Mouse (Mus musculus): Measurements from ENCODE around the gene 2510039O18Rik.

The 2510039O18Rik gene

GRCm38 (mm10) chr4:147928136-147928535, 12.6 kb upstream of the 2510039O18Rik start:
- ChIA-PET POLR2A (interaction anchor here in 3 of 4 experiments (0.6 to 2.3 kb wide), 11 partner anchors 8 to 225 kb away, joined by 3 to 8 read pairs (median 3); partner anchors contain the start of genes Plod1 (in 2 of the 3), Clcn6 (in 1 of the 3) and Mthfr (in 1 of the 3)), CTCF (interaction anchor here in 1 of 4 experiments (1.5 kb wide), 1 partner anchor 10 kb away, joined by 4 read pairs; no protein-coding TSS in a partner anchor)

GRCm38 (mm10) chr4:147928540-147928939, 12.2 kb upstream of the 2510039O18Rik start:
- CTCF ChIA-PET = interaction anchor here in 1 of 4 experiments (1.5 kb wide), 1 partner anchor 10 kb away, joined by 4 read pairs; no protein-coding TSS in a partner anchor
- POLR2A ChIA-PET = interaction anchor here in 3 of 4 experiments (0.6 to 2.3 kb wide), 9 partner anchors 8 to 224 kb away, joined by 3 to 8 read pairs (median 3); partner anchors contain the start of genes Plod1 (in 2 of the 3), Clcn6 (in 1 of the 3) and Mthfr (in 1 of the 3)

- ChIA-PET POLR2A (interaction anchor here in 2 of 4 experiments (0.5 to 3.8 kb wide), 3 partner anchors 11 to 251 kb away, joined by 3 to 18 read pairs (median 4); no protein-coding TSS in a partner anchor), CTCF (no interaction called here)
Measured at GRCm38 (mm10) chr4:147930946-147931345, 9.7 kb upstream of the 2510039O18Rik start.

GRCm38 (mm10) chr4:147934134-147934533, 6.6 kb upstream of the 2510039O18Rik start:
- POLR2A ChIA-PET = interaction anchor here in 2 of 4 experiments (0.7 to 2.0 kb wide), 7 partner anchors 9 to 198 kb away, joined by 3 to 7 read pairs (median 4); no protein-coding TSS in a partner anchor
- CTCF ChIA-PET = interaction anchor here in 3 of 4 experiments (0.5 to 1.7 kb wide), 4 partner anchors 16 to 1688 kb away, joined by 3 to 4 read pairs (median 3); no protein-coding TSS in a partner anchor

GRCm38 (mm10) chr4:147934611-147935010, 6.1 kb upstream of the 2510039O18Rik start:
- POLR2A ChIA-PET = interaction anchor here in 3 of 4 experiments (0.7 to 2.0 kb wide), 5 partner anchors 12 to 28 kb away, joined by 3 to 6 read pairs (median 3); no protein-coding TSS in a partner anchor

GRCm38 (mm10) chr4:147935904-147936303, 4.8 kb upstream of the 2510039O18Rik start:
- POLR2A ChIA-PET = interaction anchor here in 3 of 4 experiments (0.7 to 2.6 kb wide), 26 partner anchors 8 to 691 kb away, joined by 3 to 7 read pairs (median 3); partner anchors contain the start of genes Clcn6 (in 1 of the 3), Mthfr (in 1 of the 3), Nppb (in 1 of the 3) and Tardbp (in 1 of the 3)
- CTCF ChIA-PET = interaction anchor here in 3 of 4 experiments (0.6 to 2.4 kb wide), 7 partner anchors 17 to 513 kb away, joined by 3 to 11 read pairs (median 4); partner anchors contain the start of genes Mtor (in 1 of the 3) and Nppb (in 1 of the 3)

More at GRCm38 (mm10) chr4:147934611-147935010, 6.1 kb upstream of the 2510039O18Rik start:
- CTCF ChIA-PET = interaction anchor here in 2 of 4 experiments (0.8 to 1.2 kb wide), 2 partner anchors 16 to 26 kb away, joined by 3 read pairs; no protein-coding TSS in a partner anchor

GRCm38 (mm10) chr4:147936331-147936954, 4.3 kb upstream of the 2510039O18Rik start, which contains the start of gene Plod1:
Gene Plod1 (minus strand): TSS chr4:147936767.
- CTCF ChIA-PET = interaction anchor here (0.6 to 2.4 kb wide), 11 partner anchors 11 to 512 kb away, joined by 3 to 11 read pairs (median 3); partner anchors contain the start of genes Nppb (in 2 of the 4), Mfn2 (in 1 of the 4) and Mtor (in 1 of the 4)

GRCm38 (mm10) chr4:147937021-147937420, 3.7 kb upstream of the 2510039O18Rik start:
- CTCF ChIA-PET = interaction anchor here (0.6 to 2.4 kb wide), 10 partner anchors 12 to 218 kb away, joined by 3 to 11 read pairs (median 3); partner anchors contain the start of genes Mfn2 (in 1 of the 4) and Nppb (in 1 of the 4)
- POLR2A ChIA-PET = interaction anchor here in 3 of 4 experiments (0.6 to 2.6 kb wide), 41 partner anchors 9 to 690 kb away, joined by 3 to 12 read pairs (median 4); partner anchors contain the start of genes Clcn6 (in 1 of the 3), Mthfr (in 1 of the 3), Mtor (in 1 of the 3) and Nppb (in 1 of the 3)

More at GRCm38 (mm10) chr4:147936331-147936954, 4.3 kb upstream of the 2510039O18Rik start, which contains the start of gene Plod1:
- POLR2A ChIA-PET = interaction anchor here in 3 of 4 experiments (0.6 to 2.6 kb wide), 31 partner anchors 9 to 691 kb away, joined by 3 to 12 read pairs (median 4); partner anchors contain the start of genes Clcn6 (in 1 of the 3), Mthfr (in 1 of the 3), Nppb (in 1 of the 3) and Tardbp (in 1 of the 3)

- POLR2A ChIA-PET = interaction anchor here in 3 of 4 experiments (0.6 to 2.6 kb wide), 33 partner anchors 8 to 511 kb away, joined by 3 to 12 read pairs (median 4); partner anchors contain the start of genes Clcn6 (in 2 of the 3), Mthfr (in 2 of the 3), Mtor (in 1 of the 3) and Nppb (in 1 of the 3)
- CTCF ChIA-PET = interaction anchor here in 3 of 4 experiments (0.5 to 2.4 kb wide), 10 partner anchors 12 to 218 kb away, joined by 3 to 11 read pairs (median 3); partner anchors contain the start of gene Mfn2 (in 1 of the 3)
Measured at GRCm38 (mm10) chr4:147937486-147937885, 3.2 kb upstream of the 2510039O18Rik start.

- ChIA-PET POLR2A (interaction anchor here in 2 of 4 experiments (0.7 to 2.6 kb wide), 30 partner anchors 9 to 510 kb away, joined by 3 to 12 read pairs (median 4); partner anchors contain the start of genes Clcn6 (in 2 of the 2), Mthfr (in 2 of the 2), Mtor (in 1 of the 2) and Nppb (in 1 of the 2)), CTCF (interaction anchor here (0.5 to 2.4 kb wide), 10 partner anchors 11 to 231 kb away, joined by 3 to 11 read pairs (median 3); partner anchors contain the start of gene Mfn2 (in 1 of the 4))
Measured at GRCm38 (mm10) chr4:147938148-147939096, 2.3 kb upstream of the 2510039O18Rik start.

- ChIA-PET POLR2A (no interaction called here), CTCF (no interaction called here)
Measured at GRCm38 (mm10) chr4:147940111-147940510, 584 bp upstream of the 2510039O18Rik start.

GRCm38 (mm10) chr4:147941045-147942020, 638 bp downstream of the 2510039O18Rik start:
- ChIA-PET CTCF (interaction anchor here in 3 of 4 experiments (0.5 to 1.9 kb wide), 8 partner anchors 12 to 226 kb away, joined by 3 to 5 read pairs (median 4); no protein-coding TSS in a partner anchor), POLR2A (interaction anchor here in 3 of 4 experiments (0.5 to 4.2 kb wide), 27 partner anchors 8 to 134 kb away, joined by 3 to 25 read pairs (median 4); partner anchors contain the start of genes Clcn6 (in 3 of the 3), Mthfr (in 3 of the 3) and Nppb (in 1 of the 3))

GRCm38 (mm10) chr4:147943005-147943404, 2.3 kb downstream of the 2510039O18Rik start:
- ChIA-PET CTCF (interaction anchor here in 2 of 4 experiments (0.6 to 0.7 kb wide), 3 partner anchors 102 to 345 kb away, joined by 3 to 5 read pairs (median 3); partner anchors contain the start of gene Disp3 (in 1 of the 2)), POLR2A (interaction anchor here in 3 of 4 experiments (0.5 to 4.2 kb wide), 12 partner anchors 9 to 325 kb away, joined by 3 to 25 read pairs (median 4); partner anchors contain the start of genes Clcn6 (in 1 of the 3) and Mthfr (in 1 of the 3))

- ChIA-PET CTCF (interaction anchor here in 1 of 4 experiments (0.7 kb wide), 1 partner anchor 33 kb away, joined by 3 read pairs; no protein-coding TSS in a partner anchor), POLR2A (interaction anchor here (0.5 to 2.3 kb wide), 9 partner anchors 10 to 1829 kb away, joined by 3 to 9 read pairs (median 6); partner anchors contain the start of gene Plod1 (in 1 of the 4))
Measured at GRCm38 (mm10) chr4:147947511-147947910, 6.8 kb downstream of the 2510039O18Rik start.

- ChIA-PET CTCF (interaction anchor here in 3 of 4 experiments (0.6 to 1.4 kb wide), 22 partner anchors 10 to 1298 kb away, joined by 3 to 11 read pairs (median 4); partner anchors contain the start of genes Fbxo2 (in 1 of the 3), Fbxo44 (in 1 of the 3), Fbxo6 (in 1 of the 3) and Nppb (in 1 of the 3)), POLR2A (interaction anchor here in 1 of 4 experiments (0.9 to 1.3 kb wide), 6 partner anchors 10 to 91 kb away, joined by 3 to 7 read pairs (median 4); partner anchors contain the start of genes Clcn6, Mthfr and Plod1)
Measured at GRCm38 (mm10) chr4:147953590-147953989, 12.9 kb downstream of the 2510039O18Rik start.
